Mouse (Mus musculus): ENCODE data around the gene Ctnna3.
"Not testable (repeated sequence)": the region's sequence is repeated elsewhere in the genome, so short reads cannot be mapped to it uniquely, and the experiment has no call there.

Ctnna3 gene

DNA sequence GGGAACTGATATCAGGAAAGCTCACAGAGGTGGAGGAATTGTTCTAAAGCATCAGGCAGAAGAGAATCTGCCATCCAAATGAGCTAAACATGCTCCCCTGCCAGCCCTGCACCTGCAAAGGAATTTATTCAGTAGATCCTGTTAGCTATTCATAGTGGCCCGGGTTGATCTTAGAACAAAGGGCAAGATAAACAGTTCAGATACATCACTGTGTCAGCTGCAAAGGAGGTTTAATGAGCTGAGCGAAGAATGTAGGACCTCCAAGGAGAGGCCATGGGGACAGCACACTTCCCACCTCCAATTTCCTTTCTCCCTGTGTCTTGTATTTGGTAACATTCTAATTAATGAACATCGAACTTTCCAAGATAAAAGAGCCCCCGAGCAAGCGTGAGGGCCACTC is 1206.9 kb downstream of the Ctnna3 start:
- no peak for DNase-seq (ENCODE audit: low spot score)

DNA sequence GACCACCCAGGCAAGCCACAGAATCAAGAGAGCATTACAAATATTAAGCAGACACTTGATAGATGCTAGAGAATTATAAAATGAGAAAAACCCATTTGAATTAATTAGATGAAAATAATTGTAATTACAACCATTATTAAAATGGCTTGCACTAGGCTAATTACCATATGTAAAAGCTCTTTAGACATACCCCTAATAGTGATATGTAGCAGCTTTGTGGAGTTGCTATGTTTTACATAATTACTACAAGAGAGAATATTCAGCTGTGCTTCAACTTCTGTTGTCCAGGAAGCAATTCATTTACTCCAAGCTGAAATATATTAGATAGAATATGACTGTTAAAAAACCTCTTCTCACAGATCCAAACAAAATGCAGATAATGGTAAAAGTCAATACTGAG is 1209.2 kb downstream of the Ctnna3 start:
- DNase-seq (ENCODE audit: low spot score), result no peak

DNA sequence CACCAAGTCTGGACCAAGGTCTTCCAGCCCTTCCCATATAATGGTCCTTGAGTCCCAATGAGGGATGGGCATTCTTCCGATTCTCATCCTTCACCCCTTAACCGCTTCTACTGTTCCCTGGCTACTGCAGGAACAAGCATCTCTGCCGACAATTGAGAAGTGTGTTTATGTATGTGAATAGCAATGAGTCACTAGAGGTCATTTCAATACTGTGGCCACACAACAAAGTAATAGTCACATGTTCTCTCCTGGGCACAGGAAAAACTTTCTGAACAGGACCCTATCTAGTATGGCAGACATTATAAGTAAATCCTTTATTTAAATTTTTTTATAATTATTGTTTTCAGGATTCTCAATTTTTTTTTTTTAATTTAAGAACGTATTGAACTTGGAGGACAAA is 1211.2 kb downstream of the Ctnna3 start:
- no peak for DNase-seq (ENCODE audit: low spot score)

DNA sequence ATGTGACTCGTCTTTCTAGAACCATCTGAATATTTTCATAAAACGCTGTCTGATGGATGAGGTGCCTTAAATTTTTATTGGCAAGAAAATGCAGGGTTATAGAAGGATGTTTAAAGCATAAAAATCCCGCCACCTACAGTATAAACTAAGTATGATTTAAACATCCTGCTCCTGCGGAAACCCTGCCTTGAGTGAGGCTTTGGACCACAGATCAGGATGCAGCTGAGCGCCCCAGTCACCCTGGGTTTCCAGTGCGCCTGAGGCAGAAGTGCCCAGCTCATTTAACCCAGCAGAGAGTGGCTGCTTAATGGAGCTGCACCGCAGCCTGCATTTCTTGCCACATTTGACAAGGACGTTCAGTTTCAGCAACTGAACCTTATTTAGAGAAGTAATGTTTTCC is 1211.7 kb downstream of the Ctnna3 start:
- DNase-seq (ENCODE audit: low spot score), result no peak

DNA sequence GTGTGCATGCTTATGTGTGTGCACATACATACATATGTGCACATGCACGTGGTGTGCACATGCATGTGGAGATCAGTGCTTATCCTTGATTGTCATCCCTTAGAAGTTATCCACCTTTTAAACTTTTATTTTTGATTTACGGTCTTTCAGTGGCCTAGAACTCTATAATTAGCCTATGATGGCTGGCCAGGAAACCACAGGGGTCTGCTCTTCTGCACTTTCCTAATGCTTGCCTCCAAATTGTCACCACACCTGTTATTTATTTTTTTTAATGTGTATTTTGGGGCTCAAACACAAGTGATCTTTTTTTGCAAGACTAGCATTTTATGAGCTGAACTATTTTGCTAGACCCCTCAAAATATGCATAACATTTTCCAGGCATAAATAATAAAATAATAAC is 1214.1 kb downstream of the Ctnna3 start:
- DNase-seq (ENCODE audit: low spot score), result no peak

DNA sequence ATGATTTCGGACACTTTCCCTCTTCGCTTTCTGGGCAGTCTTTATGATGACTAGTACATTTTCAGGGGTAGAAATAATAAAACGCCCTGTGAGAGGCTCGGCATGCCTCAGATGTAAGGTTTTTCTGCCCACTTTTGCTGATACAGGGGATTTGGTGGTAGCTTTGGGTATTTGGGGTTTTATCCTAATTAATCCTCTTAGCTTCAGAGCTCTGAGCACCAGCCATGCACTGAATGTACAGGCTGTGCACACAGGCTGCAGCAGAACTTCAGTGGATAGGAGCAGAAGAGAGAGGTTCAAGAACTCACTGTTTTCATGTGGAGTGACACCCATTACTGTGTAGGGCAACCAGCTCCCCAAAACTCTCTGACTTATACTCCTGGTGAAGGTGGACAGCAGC is 1231.3 kb downstream of the Ctnna3 start:
- no peak for DNase-seq (ENCODE audit: low spot score)

DNA sequence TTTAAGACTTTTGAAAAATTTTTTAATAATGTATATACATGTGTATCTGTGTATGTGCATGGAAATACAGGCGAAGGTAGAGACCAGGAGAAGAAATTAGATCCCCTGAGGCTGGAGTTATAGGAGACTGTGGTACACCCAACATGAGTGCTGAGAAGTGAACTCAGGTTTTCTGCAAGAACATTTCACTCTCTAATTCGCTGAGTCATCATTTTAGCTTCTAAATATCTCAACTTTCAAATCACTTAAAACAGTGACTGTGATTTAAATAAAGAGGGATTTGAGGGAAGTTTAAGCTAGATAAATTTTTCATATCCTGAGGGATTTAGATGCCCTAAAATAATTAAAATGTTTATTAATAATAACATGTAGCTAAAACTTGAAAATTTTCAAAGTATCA is 1241.6 kb downstream of the Ctnna3 start:
- no peak for DNase-seq (ENCODE audit: low spot score)

DNA sequence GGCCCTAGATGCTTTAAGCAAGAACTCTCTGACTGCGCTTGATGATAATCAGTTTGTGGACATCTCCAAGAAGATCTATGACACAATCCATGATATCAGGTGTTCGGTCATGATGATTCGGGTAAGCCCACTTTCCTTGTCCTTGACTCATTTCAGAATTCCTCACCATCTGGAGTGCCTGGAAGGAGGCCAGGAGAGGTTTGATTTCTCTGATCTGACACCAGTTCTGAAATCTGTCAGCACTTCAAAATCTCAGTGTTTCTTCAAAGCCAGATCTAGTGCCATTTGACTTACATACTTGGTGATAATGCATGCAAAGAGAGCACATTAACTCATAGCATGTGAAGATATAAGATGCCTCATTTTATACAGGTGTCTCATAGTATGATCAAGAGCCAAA is 1245.9 kb downstream of the Ctnna3 start:
- no peak for DNase-seq (ENCODE audit: low spot score)

DNA sequence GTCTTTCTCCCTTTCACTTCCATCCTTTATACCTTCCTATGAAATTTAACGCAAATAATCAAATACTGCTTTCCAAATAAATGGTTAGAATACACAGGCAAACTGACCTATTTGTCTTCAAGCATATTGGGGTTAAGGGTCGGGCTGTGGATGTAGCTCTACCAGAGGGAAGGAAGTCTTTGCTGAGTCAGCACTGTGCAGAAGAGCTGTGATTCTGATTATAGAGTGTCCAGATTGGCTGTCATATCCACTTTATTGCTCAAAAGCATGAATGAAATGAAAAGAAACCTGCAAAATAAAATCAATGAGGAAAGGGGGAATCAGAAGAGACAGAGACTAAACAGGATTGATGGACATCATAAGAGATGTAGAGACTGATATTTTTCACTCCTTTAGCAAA is 1280.1 kb downstream of the Ctnna3 start:
- DNase-seq (ENCODE audit: low spot score), result no peak

DNA sequence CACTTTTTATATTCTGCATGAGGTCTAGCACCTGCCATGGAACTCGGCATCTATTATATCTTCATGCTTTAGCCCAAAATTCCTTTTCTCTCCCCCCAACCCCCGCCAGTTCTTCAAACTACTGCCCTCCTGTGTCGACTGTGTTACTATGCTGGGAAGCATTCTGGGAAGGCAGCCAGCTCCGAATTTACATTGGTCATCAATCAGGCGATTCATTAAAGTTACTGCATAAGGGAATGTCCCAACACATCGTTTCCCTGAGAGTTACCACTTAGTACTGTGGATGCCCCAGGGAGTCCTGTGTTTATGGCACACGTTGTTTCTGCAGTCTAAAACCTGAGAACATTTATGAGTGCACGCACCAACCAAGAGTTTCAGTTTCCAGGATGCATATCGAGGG is 1288.1 kb downstream of the Ctnna3 start:
- no peak for DNase-seq (ENCODE audit: low spot score)

DNA sequence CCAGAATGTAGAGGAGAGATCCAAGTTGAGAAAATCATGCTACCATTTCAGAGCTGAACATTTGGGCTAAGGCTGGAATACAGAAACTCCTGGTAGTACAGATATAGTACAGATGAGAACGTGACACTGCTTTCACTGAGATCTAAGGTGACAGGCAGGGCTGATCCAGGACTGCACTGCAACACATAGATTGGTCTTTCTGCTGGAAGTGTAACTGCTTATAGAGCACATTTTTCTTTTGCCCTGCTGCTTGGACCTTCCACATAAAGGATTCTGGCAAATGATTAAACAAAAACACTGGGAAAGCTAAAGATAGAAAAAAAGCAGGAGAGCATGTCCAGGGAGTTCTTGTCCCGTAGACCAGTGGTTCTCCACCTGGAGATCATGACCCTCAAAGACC is 1305.8 kb downstream of the Ctnna3 start:
- DNase-seq (ENCODE audit: low spot score), result no peak

DNA sequence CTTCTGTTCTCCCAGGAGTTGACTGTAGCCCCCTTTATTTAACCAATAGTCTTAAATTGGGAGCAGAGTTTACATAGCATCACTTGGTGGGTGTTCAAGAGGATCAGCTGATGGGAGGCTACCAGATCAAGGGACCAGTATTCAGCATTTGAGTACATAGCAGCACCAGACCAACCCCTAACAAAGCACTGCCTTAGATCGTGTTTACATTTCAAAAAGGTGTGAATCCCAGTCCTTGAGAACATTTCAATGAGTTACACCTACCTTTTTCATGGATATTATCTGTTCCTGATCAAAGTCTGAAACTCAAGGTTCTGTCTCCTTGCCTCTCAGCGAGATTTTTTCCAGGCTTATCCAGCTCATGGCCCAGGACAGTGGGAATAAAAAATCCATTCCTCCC is 1306.7 kb downstream of the Ctnna3 start:
- no peak for DNase-seq (ENCODE audit: low spot score)

DNA sequence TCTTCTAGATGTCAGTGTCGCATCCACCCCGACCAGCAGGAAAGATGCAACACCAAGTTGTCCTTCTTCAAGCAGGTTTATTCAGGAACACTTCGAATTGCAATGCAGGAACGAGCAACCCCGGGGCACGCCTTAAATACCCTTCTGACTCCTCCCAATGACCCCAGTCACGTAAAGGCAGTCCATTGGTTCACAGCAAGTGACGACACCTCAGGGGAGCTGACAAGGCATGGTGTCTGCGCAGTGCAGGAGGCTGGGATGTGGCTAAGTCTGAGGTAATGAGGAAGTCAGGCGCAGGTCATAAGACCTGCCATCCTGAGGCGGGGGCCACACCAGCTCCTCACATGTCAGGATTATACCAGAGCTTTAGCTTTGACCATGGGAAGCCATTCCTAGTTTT is 1311.8 kb downstream of the Ctnna3 start:
- DNase-seq (ENCODE audit: low spot score), result not testable (repeated sequence)

DNA sequence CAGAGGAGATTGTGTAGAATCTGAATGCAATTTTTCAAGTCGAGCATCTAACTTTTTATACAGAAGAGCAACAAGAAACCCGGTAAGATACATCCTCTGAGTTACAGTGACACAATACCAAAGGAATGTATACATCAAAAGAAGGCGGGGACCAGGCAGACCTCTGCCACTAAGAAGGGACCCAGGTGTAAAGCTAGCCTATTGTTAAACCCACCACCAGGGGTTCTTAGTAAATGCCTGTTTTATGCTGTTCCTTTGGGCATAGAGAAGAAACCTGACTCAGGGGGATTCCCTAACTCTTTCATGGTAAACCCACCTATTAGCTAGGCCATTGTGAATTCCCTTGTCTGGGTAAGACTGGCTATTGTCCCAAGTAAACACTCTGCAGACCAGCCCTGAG is 1314.2 kb downstream of the Ctnna3 start:
- DNase-seq (ENCODE audit: low spot score), result not testable (repeated sequence)

DNA sequence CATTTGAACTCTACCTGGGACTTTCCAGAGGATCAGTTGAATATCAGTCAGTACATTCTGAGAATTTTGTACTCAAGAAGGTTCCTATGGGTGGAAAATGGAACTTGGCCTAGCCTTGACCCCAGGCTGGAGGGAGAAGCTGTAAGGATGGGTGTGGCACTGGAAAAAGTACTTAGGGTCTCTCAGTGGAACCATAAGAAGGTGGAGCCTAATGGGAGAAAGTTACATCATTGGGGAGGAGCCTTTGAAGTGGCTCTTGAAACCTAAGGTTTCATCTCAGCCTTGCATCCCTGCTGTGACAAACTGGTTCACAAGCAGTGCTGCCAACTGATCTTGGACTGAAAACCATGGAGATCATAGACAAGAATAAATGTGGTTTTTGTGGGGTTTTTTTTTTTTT is 1318.8 kb downstream of the Ctnna3 start:
- no peak for DNase-seq (ENCODE audit: low spot score)

DNA sequence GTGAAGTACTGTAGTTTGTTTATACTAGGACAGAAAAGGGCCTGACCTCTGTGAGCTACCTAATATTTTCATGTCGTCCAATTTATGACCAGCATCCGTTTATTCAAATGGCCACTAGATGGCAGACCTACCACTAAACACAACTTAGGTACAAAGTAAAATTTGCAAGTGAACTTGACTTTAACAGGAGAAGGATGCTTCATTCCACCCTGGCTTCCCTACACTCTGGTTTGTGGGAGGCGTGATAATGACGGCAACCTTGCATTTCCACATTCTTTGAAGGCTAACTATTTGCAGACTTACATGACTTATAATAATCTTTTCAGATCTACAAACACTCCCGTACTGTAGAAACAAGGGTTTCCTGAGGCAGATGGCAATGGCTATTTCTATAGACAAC is 1320.9 kb downstream of the Ctnna3 start:
- no peak for DNase-seq (ENCODE audit: low spot score)

DNA sequence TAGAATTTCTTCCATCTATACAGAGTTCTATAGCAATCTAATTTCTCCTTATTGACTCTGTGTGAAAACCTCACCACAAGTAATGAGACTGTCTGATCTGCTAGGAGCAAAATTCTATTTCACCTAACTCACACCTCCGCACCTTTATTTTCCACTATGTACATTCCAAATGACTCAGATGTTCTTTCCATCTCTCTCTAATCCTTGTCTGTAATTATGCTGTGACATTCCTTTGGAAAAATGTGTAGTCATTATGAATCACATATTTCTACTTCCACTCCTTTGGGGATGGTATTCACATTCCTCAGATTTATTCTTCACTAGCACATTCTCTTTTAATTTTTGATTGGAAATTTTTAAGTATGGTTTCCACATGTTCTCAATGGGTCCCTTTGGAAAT is 1406.4 kb downstream of the Ctnna3 start:
- DNase-seq (ENCODE audit: low spot score), result no peak

DNA sequence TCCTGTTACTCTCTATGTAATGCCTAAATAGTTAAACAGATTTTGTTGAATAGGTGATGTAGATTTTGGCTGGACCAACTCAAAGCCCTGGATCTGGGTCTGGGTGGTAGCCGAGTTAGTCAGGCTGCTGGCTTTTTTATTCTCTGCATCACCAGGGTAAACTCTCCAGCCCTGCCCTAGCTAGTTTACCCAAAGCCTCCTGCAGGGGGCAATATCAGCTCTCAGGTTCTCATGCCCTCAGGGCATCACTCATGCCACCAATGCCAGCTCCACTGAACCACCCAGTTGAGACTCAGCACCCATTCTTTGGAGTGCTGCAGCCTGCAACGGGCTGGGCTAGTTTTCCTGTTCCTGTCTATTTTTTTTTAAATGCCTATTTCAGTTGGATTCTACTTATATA is 1431.5 kb downstream of the Ctnna3 start:
- DNase-seq (ENCODE audit: low spot score), result no peak

DNA sequence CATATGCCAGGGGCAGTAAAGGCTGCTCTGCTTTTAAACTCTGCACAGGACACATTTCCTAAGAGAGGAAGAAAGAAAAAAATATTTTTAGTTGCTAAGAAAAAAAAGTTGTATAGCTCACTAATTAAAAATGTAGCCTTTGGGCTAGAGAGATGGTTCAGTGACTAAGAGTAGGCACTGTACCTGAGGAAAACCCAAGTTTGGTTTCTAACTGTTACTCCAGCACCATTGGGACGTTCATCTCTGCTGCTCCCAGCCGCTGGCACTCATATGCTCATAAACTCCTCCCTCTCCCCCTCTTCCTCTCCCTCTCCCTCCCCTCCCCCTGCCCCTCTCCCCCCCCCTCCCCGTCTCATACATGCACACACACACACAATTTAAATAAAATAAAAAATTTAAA is 1441.0 kb downstream of the Ctnna3 start:
- no peak for DNase-seq (ENCODE audit: low spot score)

DNA sequence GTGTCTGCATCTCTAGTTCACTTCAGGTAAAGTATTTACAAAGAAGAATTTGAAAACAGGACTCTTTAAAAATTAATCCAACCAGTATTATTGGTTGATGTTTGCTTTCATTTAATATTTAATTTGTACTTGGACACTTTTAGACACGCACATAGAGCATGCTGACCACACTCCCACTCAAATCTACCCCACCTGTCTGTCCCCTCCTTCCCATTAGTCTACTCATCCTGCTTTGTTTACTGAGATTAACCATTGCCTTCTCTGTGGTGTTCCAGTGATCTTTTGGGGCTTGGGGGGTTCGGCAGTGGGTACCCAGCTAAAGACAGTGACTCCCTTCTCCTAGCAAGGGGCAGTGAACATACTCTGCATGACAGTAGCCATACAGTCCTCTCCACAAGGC is 1446.6 kb downstream of the Ctnna3 start:
- no peak for DNase-seq (ENCODE audit: low spot score)

DNA sequence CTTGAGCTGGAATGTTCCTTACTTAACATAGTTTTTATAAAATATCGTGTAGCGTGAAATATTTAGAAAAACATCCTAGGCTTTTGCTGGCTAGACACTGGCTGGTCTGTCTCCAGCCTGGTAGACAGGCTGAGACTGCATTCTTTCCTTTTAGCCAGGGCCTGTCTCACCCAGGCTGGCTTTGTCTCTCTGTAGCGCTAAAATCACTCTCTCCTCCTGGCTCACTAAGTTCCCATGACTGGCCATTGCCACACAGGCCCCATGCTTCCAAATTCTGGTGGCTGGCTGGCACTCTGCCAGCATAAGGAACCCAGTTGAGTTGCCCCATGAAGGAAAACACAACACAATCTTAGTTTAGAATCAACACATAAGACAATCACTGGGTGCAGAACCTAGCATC is 1450.0 kb downstream of the Ctnna3 start:
- no peak for DNase-seq (ENCODE audit: low spot score)

DNA sequence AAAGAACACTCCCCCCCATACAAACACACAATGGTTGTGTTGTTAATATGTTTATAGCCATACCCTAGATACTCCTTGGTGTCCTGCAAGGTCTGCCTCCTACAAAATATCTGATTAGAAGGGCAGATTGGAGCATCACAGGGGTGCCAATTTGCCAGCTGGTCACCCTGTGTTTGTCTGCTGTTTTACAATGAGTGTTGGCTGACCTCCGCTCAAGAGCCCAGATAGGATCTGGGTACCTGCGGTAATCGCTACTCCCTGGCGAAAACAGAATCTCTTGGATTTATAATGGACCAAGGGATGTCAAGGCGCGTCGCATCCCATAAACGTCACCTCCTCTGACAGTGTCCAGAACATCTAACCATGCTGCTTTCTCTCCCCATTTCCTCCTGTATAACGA is 1457.0 kb downstream of the Ctnna3 start:
- no peak for DNase-seq (ENCODE audit: low spot score)

DNA sequence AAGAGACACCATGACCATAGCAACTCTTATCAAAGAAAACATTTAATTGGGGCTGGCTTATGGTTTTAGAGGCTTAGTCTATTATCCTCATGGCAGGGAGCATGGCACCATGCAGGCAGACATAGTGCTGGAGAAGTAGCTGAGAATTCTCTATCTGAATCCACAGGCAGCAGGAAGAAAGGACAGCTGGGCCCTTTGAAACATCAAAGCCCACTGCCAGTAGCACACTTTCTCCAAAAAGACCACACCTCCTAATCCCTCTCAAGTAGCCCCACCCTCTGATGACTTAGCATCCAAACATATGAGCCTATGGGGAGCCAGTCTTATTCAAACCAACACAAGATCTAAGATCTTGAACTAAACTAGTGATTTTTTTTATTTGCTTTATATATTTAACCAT is 1462.6 kb downstream of the Ctnna3 start:
- DNase-seq (ENCODE audit: low spot score), result no peak

DNA sequence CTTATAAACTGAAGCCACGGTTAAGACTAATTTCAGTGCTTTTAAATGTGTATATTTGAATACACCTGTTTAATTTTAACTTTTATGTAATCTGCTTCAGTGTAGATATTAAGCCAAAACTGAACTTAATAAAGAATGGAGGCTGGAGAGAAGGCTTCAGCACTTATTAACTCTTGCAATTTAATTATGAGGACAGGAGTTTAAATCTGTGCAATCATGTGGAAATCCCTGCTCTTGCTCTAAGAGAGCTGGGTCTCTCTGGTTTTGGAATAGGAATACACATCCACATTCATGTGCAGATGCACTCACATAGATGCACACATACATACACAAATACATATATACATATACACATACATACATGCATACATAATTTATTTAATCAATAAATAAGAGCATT is 1468.8 kb downstream of the Ctnna3 start:
- no peak for DNase-seq (ENCODE audit: low spot score)

DNA sequence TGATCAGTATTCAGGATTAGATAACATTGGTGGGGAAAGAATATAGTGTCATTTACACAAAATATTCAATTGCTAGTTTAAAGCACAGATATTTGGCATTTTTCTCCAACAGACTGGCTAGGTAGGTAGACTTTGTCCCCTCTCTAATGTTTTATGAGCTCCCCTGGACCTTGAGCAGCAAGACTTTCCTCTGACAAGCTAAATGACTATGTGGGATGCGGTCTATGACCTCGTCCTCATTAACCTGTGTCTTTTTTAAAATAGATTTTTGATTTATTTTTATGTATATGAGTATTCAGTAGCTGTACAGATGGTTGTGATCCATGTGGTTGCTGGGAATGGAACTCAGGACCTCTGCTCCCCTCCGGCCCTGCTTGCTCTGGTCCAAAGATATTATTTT is 1471.8 kb downstream of the Ctnna3 start:
- no peak for DNase-seq (ENCODE audit: low spot score)
